Mouse (Mus musculus) embryonic fibroblast, embryonic 13.5 days (primary cell): Measurements from ENCODE around the gene Kcnh5. TPM values are rescaled to one million over a fixed set of nuclear protein-coding genes. Genes with fewer than 3 reads are reported as not detected.

Experiments used
- H3K27ac ChIP-seq: 2 replicates; pipeline ENCODE4 v1.5.1; 2012; ENCODE audit warnings: low read length, control low read depth, inconsistent platforms; ENCODE audit not compliant: insufficient read depth
- H3K4me1 ChIP-seq: 2 replicates; pipeline ENCODE4 v1.6.1; 2011; ENCODE audit warnings: low read length; ENCODE audit not compliant: control insufficient read depth, insufficient read depth
- H3K4me3 ChIP-seq: 2 replicates; pipeline ENCODE4 v1.5.1; 2011; ENCODE audit warnings: mild to moderate bottlenecking, control low read depth, low read length; ENCODE audit not compliant: insufficient read depth
- CTCF ChIP-seq: IDR thresholded peaks from 2 replicates; pipeline ENCODE4 v1.5.1; 2011; ENCODE audit warnings: mild to moderate bottlenecking, control low read depth, low read length, moderate library complexity, borderline replicate concordance; ENCODE audit not compliant: insufficient read depth
- POLR2A ChIP-seq: IDR thresholded peaks from 2 replicates; pipeline ENCODE4 v1.6.1; 2011; ENCODE audit warnings: low read depth, mild to moderate bottlenecking, control low read depth, low read length, moderate library complexity
- polyA plus RNA-seq: library from polyadenylated mRNA; stranded (reverse); fragments of >200 nt; gene quantifications from 2 replicates; pipeline ENCODE4 v1.2.4, GENCODE M21; 2011; ENCODE audit warnings: low read depth; ENCODE audit not compliant: missing spikeins, insufficient read length

Kcnh5 gene
- polyA plus RNA-seq, 1 experiment, result 0.12 TPM

GRCm38 (mm10) chr12:74887064-74887463 lies 290.1 kb downstream of the Kcnh5 start:
- TF ChIP-seq POLR2A (no peak), CTCF (no peak)
- H3K4me1 ChIP-seq, result no peaks in the 10 kb centered on the region
- no peak overlapping the region for H3K4me3 ChIP-seq
- no peak overlapping the region for H3K27ac ChIP-seq

GRCm38 (mm10) chr12:74881344-74881743 lies 295.8 kb downstream of the Kcnh5 start:
- no peak overlapping the region for H3K27ac ChIP-seq
- H3K4me1 ChIP-seq, result no peaks in the 10 kb centered on the region
- TF ChIP-seq POLR2A, result no peak
- no peak for TF ChIP-seq CTCF
- no peak overlapping the region for H3K4me3 ChIP-seq

GRCm38 (mm10) chr12:74855666-74856065 lies 321.5 kb downstream of the Kcnh5 start:
- Histone ChIP-seq H3K27ac (no peak overlapping the region), H3K4me1 (no peaks in the 10 kb centered on the region), H3K4me3 (no peak overlapping the region)
- TF ChIP-seq CTCF, result no peak

GRCm38 (mm10) chr12:74854263-74854662 lies 322.9 kb downstream of the Kcnh5 start:
- H3K4me3 ChIP-seq, result no peak overlapping the region
- H3K4me1 ChIP-seq, result no peaks in the 10 kb centered on the region
- H3K27ac ChIP-seq, result no peak overlapping the region
- TF ChIP-seq POLR2A (no peak), CTCF (no peak)

GRCm38 (mm10) chr12:74850323-74850722 lies 326.8 kb downstream of the Kcnh5 start:
- H3K4me1 ChIP-seq, result no peaks in the 10 kb centered on the region
- no peak overlapping the region for H3K27ac ChIP-seq
- no peak overlapping the region for H3K4me3 ChIP-seq
- no peak for TF ChIP-seq POLR2A
- TF ChIP-seq CTCF, result no peak

GRCm38 (mm10) chr12:74849912-74850311 lies 327.2 kb downstream of the Kcnh5 start:
- Histone ChIP-seq H3K4me1 (no peaks in the 10 kb centered on the region), H3K4me3 (no peak overlapping the region), H3K27ac (no peak overlapping the region)
- TF ChIP-seq POLR2A (no peak), CTCF (no peak)

- H3K27ac ChIP-seq, result no peak overlapping the region
- no peaks in the 10 kb centered on the region for H3K4me1 ChIP-seq
- H3K4me3 ChIP-seq, result no peak overlapping the region
- TF ChIP-seq POLR2A, result no peak
- no peak for TF ChIP-seq CTCF
These were observed 328.4 kb downstream of the Kcnh5 start for GRCm38 (mm10) chr12:74848611-74849347.

Other genes starting within 250 kb of the Kcnh5 start
- gene Rhoj, start 131.0 kb upstream of the Kcnh5 start, polyA plus RNA-seq, result 72.7 and 81.9 TPM in 2 replicates
- gene Gphb5, start 239.4 kb upstream of the Kcnh5 start, polyA plus RNA-seq, result not detected in 2 replicates